Mouse (Mus musculus): ENCODE measurements at regions not wholly inside any gene's neighbourhood (a gene's known extent, or its start where the extent isn't known, plus 50 kb on each side); places are given as distances from the start of the nearest gene placed in this dataset.

- no peak for TF ChIP-seq CTCF (conservative IDR thresholded peaks at IDR 0.05; ENCODE audit: insufficient read depth, insufficient read length, low read depth, low read length)
- no peak for TF ChIP-seq POLR2A (IDR thresholded peaks at IDR 0.05; ENCODE audit: low read depth, low read length)
These were observed 265.4 kb upstream of the Dab2 start for GRCm38 (mm10) chr15:6034156-6034555.

Data from kidney, adult 2 months (tissue).